Mouse (Mus musculus) kidney, postnatal 10 days (tissue): ENCODE data around the gene Aasdh.

Experiments used
- DNase-seq: peaks from one replicate; pipeline ENCODE4 v3.0.0; 2021; ENCODE audit warnings: mixed read lengths

Aasdh gene

DNA sequence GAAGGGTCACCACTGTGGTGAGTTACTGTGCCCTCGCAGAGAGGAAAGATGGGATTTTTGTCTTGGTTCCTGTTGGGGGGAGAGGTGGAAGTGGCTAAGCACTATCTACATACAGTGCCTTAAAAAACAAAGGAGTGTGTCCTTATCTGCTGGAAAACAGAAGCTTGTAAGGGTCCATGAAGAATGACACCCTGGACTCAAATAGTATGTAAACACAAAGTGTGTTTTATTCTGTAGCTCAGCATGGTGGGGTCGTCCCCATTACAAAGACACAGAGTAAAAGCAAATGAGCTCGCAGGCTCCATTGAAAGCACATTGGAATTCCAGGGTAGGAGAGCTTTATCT, 813 bp upstream of the Aasdh start:
- DNase-seq: no peak

DNA sequence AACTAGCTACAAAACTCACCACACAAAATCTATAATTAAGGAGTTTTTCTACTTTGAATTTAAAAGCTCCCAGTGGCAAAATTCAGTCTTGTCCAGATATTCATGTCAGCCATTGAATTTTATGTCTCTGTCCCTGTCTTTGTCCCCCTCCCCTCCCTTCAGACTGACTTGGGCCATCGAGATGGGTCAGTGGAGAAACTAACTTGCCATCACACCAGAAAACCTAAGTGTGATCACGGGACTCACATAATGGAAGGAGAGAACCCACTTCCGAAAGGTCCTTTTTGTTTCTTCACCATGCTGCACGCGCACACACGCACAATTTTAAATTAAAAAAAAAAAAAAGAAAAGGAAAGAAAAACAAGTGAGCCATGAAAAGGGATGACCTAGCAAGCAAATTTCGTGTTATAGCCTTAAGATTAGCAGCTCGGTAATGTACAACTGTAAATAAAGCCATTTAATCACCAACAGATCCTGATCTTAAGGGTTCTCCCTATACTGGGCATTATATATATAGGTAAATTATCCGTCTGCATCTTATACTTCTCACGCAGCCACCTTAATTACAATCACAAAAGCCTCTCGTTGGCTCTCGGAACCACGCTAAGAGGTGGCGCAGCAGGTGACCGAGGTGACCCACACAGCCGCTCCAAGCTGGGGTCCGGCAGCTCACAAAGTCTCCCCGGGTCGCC, 455 bp downstream of the Aasdh start:
- DNase-seq: no peak

GRCm38 (mm10) chr5:76902131-76902530, 3.2 kb downstream of the Aasdh start:
- DNase-seq: no peak

GRCm38 (mm10) chr5:76893084-76893483, 12.2 kb downstream of the Aasdh start:
- no peak for DNase-seq

GRCm38 (mm10) chr5:76892608-76893007, 12.7 kb downstream of the Aasdh start:
- DNase-seq: no peak

GRCm38 (mm10) chr5:76887011-76887410, 18.3 kb downstream of the Aasdh start:
- DNase-seq: no peak

DNA sequence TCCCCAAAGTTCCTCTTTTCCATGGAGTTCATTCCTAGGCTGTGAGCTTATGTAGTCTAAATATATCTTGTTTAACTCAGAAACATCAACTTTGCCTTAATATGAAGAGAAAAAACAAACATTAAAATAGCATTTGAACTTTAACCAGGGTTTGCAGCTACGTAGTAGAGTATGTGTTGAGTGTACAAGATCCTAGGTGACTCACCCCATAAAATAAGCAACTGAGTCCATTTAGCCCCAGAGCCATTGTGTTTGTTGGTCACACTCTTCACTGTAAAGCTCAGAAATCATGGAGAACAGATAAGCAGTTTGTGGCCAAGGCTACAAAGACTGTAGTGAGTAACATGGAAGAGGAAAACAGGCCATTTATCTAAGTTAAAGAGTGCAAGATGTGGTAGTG, 21.2 kb downstream of the Aasdh start:
- DNase-seq: no peak

DNA sequence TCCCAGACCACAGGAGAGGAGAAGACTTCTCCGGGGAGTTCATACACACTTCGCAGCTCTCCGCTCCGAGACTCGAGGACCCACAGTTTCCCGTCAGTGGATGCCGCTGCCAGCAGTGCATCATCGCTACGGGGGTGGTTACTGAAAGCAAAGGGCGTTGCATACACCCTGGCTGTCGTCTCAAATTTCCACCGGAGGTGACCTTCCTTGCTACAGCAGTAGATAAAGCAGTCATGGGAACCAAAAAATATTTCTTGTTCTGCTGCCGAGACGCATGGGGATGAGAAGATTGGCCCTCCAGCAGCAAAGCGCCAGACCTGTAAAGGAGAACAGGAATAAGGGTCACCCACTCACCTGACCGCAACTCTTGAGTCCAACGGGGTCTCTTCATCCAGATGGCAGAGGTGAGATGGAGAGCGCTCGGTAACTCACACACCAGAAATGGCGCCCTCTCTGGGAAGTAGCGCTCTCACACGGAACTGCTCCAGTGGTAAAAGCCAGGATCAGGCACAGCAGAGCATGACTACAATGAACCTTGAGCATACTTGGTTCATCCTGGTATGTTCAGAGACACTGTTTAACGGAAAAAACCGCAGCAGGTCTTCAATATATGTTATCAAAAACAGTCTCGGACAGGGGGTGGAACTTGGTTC, 29.1 kb downstream of the Aasdh start:
- DNase-seq: no peak

DNA sequence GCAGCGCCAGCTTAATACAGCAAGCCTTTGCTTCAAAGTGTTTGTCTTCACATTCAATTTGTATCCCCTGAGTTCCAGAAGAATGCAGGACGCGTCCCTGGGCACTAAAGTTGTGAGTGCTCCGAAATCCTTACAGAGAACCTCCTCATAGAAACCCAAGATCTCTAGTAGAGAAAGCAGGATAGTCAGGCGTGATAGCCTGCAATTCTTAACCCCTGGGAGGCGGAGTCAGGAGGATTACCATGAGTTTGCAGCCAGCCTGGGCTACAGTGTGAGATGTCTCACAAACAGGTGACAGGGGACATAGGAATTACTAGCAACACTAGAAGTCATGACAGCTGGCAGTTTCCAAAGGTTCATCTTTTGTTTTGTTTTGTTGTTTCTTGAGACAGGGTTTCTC, 35.8 kb downstream of the Aasdh start:
- no peak for DNase-seq

GRCm38 (mm10) chr5:76868693-76869286, 36.5 kb downstream of the Aasdh start:
- peak; percentile 57 for DNase-seq

DNA sequence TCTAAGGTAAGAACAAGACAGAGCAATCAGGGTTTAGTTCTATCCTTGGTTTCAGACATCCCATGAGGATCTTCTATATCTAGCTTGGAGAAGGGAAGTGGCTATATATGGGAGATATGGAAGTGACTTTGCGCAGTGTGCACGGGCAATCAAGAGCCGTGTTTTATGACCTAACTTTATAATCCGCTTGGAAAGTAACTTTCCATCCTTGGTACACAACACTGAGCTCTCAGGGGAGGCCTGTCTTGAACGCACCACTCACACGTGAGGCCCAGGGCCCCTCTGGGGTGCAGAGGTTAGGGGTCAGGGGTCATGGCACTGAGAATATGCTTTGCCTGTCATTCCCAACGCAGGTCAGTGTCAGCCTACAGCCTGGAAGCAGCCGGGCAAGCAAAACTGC, 38.5 kb downstream of the Aasdh start:
- no peak for DNase-seq

DNA sequence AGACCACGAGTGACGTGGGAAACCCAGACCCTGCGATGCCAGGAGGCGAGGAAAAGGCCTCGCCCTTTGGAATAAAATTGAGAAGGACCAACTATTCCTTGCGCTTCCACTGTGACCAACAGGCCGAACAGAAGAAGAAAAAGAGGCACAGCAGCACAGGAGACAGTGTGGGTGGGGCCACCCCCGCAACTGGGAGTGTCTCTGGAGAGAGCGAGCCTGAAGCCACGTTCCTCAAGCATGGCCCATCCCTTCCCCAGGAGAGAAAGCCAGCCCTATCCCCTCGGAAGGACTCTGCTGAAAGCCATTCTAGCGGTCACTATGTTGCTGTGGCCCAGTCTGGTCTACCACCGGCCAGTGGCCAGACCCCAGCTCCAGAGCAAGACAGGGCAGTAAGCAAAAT, 46.9 kb downstream of the Aasdh start:
- no peak for DNase-seq

GRCm38 (mm10) chr5:76857103-76858015, 48.0 kb downstream of the Aasdh start:
- peak; percentile 15 for DNase-seq

GRCm38 (mm10) chr5:76855829-76856600, 49.3 kb downstream of the Aasdh start:
- no peak for DNase-seq

- peak; percentile 90 for DNase-seq
Observed at GRCm38 (mm10) chr5:76853549-76853948, 51.8 kb downstream of the Aasdh start.

DNA sequence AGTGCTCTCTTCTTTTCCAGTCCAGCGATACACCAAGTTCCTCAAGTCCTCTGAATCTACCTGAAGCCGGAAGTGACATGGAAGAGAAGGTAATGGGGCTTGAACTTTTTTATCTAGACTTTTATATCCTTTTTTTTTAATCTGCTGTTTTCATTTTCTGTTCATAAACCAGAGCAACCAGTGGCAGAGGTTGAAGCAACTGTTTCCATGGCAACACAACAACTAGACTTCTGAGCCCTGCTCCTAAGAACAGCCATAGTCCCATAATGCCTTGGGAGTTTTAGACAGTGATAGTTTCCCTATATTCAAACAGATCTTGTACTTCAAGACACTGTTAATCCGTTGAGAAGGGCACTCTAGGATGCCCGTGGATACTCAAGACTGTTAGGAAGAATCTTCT, 54.0 kb downstream of the Aasdh start:
- no peak for DNase-seq

- no peak for DNase-seq
Observed at GRCm38 (mm10) chr5:76847106-76847505, 58.2 kb downstream of the Aasdh start.

- DNase-seq: no peak
Observed at GRCm38 (mm10) chr5:76844618-76845186, 60.6 kb downstream of the Aasdh start.

GRCm38 (mm10) chr5:76843851-76844419, 61.4 kb downstream of the Aasdh start:
- DNase-seq: no peak

DNA sequence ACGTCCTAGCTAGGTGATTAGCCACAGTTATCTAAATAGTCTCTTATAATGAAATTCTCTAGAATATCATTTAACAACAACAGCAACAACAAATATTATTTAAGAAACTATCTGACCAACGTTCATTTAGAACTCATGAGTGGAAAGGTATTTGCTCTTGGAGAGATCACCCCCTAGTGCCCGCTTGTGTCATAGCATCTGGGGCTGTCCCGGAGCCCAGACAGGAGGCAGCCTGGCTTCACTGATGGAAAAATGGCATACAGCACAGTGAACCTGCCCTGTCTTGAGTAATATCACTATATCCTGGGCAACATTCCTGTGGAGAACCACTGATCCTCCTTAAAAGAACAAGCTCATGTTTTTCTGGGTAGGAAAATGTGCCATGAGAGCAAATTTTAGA, 61.9 kb downstream of the Aasdh start:
- DNase-seq: peak; percentile 86

DNA sequence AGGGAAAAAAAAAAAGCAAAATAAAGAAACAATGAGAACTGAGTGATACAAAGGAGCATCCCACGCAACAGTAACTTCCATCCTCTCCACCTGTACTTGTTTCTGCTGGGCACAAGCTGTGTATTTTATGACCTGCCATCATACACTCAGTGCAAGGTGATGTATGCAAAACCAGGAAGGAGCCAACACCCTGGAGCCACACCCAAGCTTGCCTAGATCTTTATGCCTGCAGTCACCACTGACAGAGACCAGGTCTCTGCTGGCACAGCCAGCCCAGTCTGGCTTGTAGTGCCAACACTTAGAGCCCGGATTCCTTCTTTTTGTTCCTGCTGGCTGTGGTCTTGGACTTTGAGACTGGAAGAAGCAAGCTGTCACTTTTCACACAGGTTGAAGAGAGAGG, 63.5 kb downstream of the Aasdh start:
- no peak for DNase-seq

GRCm38 (mm10) chr5:76839786-76840185, 65.5 kb downstream of the Aasdh start:
- no peak for DNase-seq
